Mouse (Mus musculus) retina, postnatal 7 days (tissue): ENCODE measurements around the gene Cox6b2.

Experiments used
- DNase-seq: peaks from one replicate; pipeline ENCODE4 v3.0.0-alpha.2; 2012; ENCODE audit warnings: low read depth, low spot score

Gene Cox6b2

GRCm38 (mm10) chr7:4719276-4719675 lies 33.6 kb downstream of the Cox6b2 start:
- no peak for DNase-seq

GRCm38 (mm10) chr7:4716955-4717354 lies 35.9 kb downstream of the Cox6b2 start:
- DNase-seq = no peak

DNA sequence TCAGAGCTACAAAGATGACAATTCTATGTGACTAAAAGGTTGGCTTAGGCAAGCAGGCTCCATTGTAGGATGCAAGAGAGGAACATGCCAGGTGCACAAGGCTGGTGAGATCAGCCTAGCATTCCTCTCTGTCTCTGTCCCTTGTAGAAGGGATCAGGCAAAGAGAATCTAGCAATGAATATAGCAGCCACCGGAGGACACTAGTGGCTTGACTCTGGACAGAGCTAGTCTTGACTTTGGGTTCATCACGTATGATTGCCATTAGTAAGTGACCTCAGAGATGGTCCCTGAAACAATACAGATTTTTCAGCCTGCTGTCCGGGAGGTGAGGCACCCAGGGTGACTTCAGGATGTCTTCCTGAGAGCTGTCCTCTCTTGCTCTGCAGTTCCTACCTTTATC lies 40.3 kb downstream of the Cox6b2 start:
- no peak for DNase-seq

DNA sequence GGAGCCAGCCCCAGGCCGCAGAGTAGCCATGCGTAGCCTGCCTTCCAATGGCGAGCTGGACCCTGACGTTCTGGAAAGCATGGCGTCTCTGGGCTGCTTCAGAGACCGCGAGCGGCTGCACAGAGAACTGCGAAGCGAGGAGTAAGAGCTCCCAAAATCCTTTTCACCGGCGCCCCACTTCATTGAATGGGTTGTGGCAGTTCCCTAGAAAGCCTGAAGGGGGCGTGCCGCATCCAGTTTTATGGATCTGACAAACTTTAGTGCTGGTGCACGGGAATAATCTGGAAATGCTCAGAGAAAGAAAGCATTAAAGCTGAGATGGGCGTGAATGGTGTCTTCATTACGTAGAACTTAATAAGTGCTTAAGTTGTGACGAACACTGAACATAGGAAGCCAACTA lies 47.8 kb downstream of the Cox6b2 start:
- DNase-seq = no peak

DNA sequence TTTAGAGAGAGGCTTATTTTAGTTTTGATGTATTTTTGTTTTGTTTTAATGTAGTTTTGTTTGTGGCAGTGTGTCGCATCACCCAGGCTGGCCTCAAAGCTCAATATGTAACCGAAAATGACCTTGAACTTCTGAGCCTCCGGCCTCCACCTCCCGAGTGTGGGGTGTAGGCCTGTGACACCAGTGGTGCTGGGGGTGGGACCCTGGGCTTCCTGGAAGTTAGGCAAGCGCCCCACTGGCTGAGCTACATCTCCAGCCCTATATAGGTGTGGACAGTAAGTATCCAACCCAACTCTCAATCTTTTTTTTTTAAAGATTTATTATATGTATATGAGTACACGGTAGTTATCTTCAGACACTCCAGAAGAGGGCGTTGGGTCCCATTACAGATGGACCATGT lies 49.7 kb downstream of the Cox6b2 start:
- DNase-seq = no peak

DNA sequence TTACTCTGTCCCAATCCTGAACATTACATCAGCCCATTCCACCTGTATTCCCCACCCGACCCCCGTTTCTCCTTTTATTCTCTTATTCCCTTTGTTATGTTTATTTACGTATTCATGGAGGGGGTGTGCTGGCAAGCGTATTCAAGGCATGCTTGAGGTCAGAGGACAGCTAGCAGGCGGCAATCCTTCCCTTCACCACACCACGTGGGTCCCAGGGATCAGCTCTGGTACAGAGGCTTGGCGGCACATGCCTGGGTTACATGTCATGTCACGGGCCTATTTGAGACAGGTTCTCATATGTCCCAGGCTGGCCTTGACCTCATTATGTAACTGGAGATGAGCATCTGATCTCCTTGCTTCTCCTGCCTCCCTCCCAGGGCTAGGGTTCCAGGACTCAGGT lies 50.6 kb downstream of the Cox6b2 start:
- no peak for DNase-seq
